Mouse (Mus musculus) forebrain, embryonic 10.5 days (tissue): Measurements from ENCODE around the gene Hspe1. TPM values are rescaled to one million over a fixed set of nuclear protein-coding genes. Genes with fewer than 3 reads are reported as not detected.
A peak's percentile ranks its signal among the peaks of the same experiment; 100 is the strongest.
"Not testable (repeated sequence)": the region's sequence is repeated elsewhere in the genome, so short reads cannot be mapped to it uniquely, and the experiment has no call there.

Experiments
- DNase-seq: peaks from one replicate; pipeline ENCODE4 v3.0.0-alpha.2; 2017; ENCODE audit warnings: low spot score; ENCODE audit errors: extremely low spot score
- H3K27ac ChIP-seq: fragments of 300-500 bp; sonication (generic); 2 replicates; pipeline ENCODE4 v1.5.1; 2016; ENCODE audit warnings: mild to moderate bottlenecking
- H3K27me3 ChIP-seq: fragments of 300-500 bp; sonication (generic); 2 replicates; pipeline ENCODE4 v1.6.1; 2016; ENCODE audit warnings: mild to moderate bottlenecking; ENCODE audit not compliant: poor library complexity, severe bottlenecking
- H3K36me3 ChIP-seq: fragments of 300-500 bp; sonication (generic); replicated peaks from 2 replicates; pipeline ENCODE4 v1.6.1; 2016; ENCODE audit warnings: mild to moderate bottlenecking, moderate library complexity
- H3K4me1 ChIP-seq: fragments of 300-500 bp; sonication (generic); 2 replicates; pipeline ENCODE4 v1.6.1; 2016
- H3K4me3 ChIP-seq: fragments of 300-500 bp; sonication (generic); 2 replicates; pipeline ENCODE4 v1.5.1; 2016; ENCODE audit warnings: mild to moderate bottlenecking, moderate library complexity
- H3K9me3 ChIP-seq: fragments of 300-500 bp; sonication (generic); 2 replicates; pipeline ENCODE4 v1.6.1; 2016; ENCODE audit warnings: mild to moderate bottlenecking, moderate library complexity
- WGBS: fragments of 180-500 bp; shearing (Covaris S2); methylation state at CpG from one replicate; pipeline ENCODE4 v1.1.7; 2016; 5-methylcytosine and 5-hydroxymethylcytosine counted together
- polyA plus RNA-seq: library from polyadenylated mRNA; unstranded; fragments of >200 nt; fragmentation: Nextera tagmentation; extraction: Ambion mirVana; gene quantifications from 2 replicates; pipeline ENCODE4 v1.2.1, GENCODE M21; 2016

Gene Hspe1
- polyA plus RNA-seq: 671 and 693 TPM in 2 replicates

DNA sequence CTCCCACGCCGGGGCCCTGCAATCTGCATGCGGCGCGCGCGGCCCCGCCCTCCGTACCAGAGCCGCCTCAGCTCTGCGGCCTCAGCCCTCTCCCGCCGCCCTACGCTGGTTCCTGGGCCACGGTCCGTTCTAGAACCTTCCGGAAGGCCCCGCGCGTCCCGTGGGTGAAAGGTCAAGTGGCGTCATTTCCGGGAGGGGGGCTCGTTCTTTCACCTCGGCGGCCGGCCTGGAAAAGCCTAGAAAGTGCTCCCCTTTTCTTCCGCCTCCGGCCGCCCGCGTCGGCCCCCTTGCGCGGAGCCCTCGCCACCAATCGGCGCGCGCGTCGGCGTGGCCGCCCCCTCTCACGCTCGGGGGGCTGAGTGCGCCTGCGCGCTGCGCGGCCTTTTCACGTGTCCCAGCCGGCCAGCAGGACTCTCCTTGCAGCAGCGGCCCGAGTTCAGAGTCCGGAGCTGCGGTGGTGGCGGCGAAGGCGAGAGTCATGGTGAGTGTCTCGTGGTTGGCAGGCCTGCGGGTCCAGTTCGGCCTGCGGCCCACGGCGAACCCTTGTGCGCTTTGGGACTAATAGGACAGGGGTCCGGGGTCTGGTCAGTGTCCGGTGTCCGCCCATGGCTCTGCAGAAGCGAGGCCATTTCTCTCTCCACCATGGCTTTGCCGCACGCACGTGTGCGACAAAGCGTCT, at the start of gene Hspe1, which contains the start of gene Hspd1:
Gene Hspe1, plus strand, starts transcription at position 201 of the 679 bp plus-strand sequence.
Gene Hspd1, minus strand, starts transcription at position 312 of the 679 bp plus-strand sequence.
- H3K9me3 ChIP-seq: no peaks in the 10 kb centered on the region
- H3K36me3 ChIP-seq: peaks cover 70% of the 10 kb centered on the region
- H3K27me3 ChIP-seq: no peaks in the 10 kb centered on the region
- DNase-seq: peak; percentile 100
- H3K27ac ChIP-seq: peak within 1 kb of the TSS; percentile 96
- peaks cover 53% of the 10 kb centered on the region for H3K4me1 ChIP-seq
- peak within 1 kb of the TSS; percentile 93 for H3K4me3 ChIP-seq
- WGBS: under 1% methylated on average over 74 of the region's 76 CpGs

DNA sequence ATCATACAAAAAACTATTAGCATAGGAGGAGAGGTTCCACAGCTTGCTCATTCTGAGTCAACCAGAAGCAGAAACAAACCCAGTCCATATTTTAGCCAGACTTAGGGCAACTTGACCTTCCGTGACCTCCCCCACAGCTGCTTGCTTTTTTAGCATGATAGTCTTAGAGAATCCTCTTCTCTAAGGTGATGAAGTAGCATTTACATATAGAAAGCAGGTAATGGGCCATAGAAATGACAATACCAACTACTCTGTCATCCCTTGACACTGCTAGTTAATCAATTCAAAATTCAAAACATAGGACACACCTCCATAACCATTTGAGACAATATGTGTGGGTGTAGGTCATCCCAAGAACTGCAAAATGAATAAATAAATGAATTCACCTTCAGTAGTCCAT, 48.0 kb upstream of the Hspe1 start:
- WGBS: 85% methylated on average over 1 of the region's 1 CpGs

DNA sequence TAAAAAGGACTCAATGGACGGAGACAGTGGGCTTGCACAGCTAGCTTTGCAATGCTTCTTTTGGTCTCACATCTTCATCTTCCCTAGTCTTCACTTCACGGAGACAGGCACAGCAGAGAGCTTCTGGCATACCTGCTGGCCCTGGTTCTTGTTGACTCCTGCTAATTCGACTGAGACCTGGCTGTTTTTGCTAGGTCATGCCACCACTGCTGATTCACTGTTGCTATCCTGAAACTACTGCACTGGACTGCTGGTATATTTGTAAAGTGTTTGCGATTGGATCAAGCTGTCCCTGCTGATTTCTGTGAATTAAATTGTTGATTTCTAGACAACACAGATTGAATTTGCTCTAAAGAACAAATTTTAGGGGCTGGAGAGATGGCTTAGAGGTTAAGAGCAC, 46.2 kb upstream of the Hspe1 start:
- no peak for DNase-seq
- Histone ChIP-seq H3K9me3 (peaks cover 18% of the 10 kb centered on the region), H3K36me3 (no peaks in the 10 kb centered on the region), H3K27me3 (no peaks in the 10 kb centered on the region), H3K27ac (no peak overlapping the region), H3K4me3 (no peak overlapping the region), H3K4me1 (no peaks in the 10 kb centered on the region)
- whole genome bisulfite sequencing: 88% methylated on average over 4 of the region's 4 CpGs

More for the DNA sequence above, 48.0 kb upstream of the Hspe1 start:
- Histone ChIP-seq H3K27me3 (no peaks in the 10 kb centered on the region), H3K36me3 (no peaks in the 10 kb centered on the region), H3K27ac (no peak overlapping the region), H3K4me1 (no peaks in the 10 kb centered on the region), H3K4me3 (no peak overlapping the region), H3K9me3 (peaks cover 18% of the 10 kb centered on the region)
- DNase-seq: no peak

DNA sequence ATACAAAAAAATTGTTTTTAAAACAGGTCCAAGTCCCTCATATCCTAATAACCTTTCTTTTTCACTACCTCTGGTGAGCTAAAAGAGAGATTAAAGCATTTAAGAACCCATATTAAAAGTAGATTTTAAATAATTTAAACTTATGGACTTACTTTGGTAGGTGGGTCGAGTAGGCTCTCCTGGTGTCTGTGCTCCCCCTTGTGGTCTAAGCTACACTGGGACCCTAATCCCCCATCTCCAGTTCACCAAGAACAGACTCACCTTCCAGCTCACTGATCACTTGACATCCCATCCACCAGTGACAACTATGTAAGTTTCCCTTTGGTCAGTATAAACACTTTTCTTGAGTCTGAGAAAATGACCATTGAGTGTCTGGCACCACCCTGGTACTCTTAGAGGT, 45.7 kb upstream of the Hspe1 start:
- 62% methylated on average over 1 of the region's 1 CpGs for WGBS
- Histone ChIP-seq H3K4me1 (no peaks in the 10 kb centered on the region), H3K27me3 (no peaks in the 10 kb centered on the region), H3K9me3 (peaks cover 18% of the 10 kb centered on the region), H3K4me3 (no peak overlapping the region), H3K27ac (no peak overlapping the region), H3K36me3 (no peaks in the 10 kb centered on the region)
- DNase-seq: no peak

DNA sequence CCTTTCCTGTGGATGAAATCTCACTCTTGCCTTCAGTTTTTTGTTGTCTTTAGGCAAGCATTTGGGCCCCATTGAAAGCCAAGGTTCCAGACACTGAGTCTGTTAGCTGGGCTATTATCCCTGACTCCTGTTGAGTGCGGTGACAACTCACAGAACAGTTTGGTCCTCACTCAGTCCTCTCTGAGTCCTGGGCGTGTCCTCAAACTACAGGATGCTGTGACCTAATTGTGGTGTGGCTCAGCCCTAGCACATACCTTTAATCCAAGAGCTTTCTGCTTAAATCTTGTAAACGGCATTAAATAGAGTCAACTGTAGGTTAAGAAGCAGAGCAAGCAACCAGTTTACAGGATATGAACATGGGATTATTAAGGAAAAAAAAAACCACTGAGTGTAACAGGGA, 44.8 kb upstream of the Hspe1 start:
- Histone ChIP-seq H3K27ac (no peak overlapping the region), H3K36me3 (no peaks in the 10 kb centered on the region), H3K9me3 (peaks cover 18% of the 10 kb centered on the region), H3K4me3 (no peak overlapping the region), H3K27me3 (no peaks in the 10 kb centered on the region), H3K4me1 (no peaks in the 10 kb centered on the region)
- DNase-seq: no peak
- 85% methylated on average over 3 of the region's 3 CpGs for WGBS

DNA sequence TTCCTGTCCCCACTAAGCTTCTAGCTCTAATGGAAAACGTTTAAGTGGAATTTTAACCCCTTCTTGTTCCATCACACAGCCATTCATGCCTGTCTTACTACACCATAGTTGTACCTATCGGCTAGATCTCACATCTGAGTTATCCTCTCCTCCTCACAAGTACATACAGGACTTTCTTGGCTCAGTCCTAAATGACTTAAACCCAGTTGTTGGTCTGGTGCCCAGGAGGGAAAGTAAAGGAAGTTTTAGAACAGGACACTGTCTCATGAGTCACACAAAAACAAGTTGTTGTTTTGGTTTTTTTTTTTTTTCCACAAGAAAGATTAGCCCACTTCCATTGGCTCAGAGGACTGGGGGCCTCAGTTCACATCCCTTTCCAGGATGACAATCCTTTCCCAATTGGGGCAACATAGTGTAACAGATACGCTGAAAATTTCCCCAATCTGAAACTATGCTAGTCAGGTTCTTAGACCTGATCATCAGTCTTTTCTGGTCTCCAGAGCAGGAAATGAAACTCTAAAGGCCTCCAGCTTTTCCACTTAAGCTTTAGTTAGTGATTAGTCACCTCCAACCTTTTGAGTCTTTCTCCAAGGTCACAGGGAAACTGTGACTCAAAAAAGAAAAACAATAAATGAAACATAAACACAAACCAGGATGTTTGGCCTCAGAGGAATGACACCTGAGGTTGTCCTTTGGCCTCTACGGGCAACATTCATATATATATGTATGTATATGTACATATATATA, 38.9 kb upstream of the Hspe1 start:
- Histone ChIP-seq H3K4me1 (peaks cover 14% of the 10 kb centered on the region), H3K36me3 (no peaks in the 10 kb centered on the region), H3K27ac (no peak overlapping the region), H3K9me3 (0 out of 2 replicates have a peak, but pooled peaks cover 3% of the 10 kb centered on the region), H3K27me3 (peaks cover 8% of the 10 kb centered on the region; the same call in 1 of the 2 replicates), H3K4me3 (no peak overlapping the region)
- WGBS: 66% methylated on average over 4 of the region's 4 CpGs
- no peak for DNase-seq

DNA sequence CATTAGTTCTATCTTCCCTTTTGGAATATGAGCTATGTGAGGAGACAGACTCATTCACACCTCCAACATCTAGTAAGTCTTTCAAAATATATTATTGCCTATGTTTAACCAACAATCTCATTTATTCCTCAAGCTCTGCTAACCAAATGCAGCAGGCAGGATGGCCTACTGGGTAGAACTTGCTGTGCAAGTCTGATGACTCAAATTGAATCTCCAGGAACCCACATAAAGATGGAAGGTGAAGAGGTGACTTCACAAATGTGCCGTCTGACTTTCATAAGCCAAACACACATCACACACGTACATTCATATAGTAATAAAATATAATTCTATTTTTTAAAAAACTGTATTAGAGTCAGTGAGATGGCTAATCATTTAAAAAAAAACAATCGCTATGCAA, 36.3 kb upstream of the Hspe1 start:
- Histone ChIP-seq H3K27ac (no peak overlapping the region), H3K4me1 (peaks cover 14% of the 10 kb centered on the region), H3K9me3 (0 out of 2 replicates have a peak, but pooled peaks cover 3% of the 10 kb centered on the region), H3K36me3 (peaks cover 13% of the 10 kb centered on the region), H3K4me3 (peak overlapping the region; percentile 86), H3K27me3 (peaks cover 8% of the 10 kb centered on the region; the same call in 1 of the 2 replicates)
- DNase-seq: no peak
- 73% methylated on average over 3 of the region's 3 CpGs for WGBS

DNA sequence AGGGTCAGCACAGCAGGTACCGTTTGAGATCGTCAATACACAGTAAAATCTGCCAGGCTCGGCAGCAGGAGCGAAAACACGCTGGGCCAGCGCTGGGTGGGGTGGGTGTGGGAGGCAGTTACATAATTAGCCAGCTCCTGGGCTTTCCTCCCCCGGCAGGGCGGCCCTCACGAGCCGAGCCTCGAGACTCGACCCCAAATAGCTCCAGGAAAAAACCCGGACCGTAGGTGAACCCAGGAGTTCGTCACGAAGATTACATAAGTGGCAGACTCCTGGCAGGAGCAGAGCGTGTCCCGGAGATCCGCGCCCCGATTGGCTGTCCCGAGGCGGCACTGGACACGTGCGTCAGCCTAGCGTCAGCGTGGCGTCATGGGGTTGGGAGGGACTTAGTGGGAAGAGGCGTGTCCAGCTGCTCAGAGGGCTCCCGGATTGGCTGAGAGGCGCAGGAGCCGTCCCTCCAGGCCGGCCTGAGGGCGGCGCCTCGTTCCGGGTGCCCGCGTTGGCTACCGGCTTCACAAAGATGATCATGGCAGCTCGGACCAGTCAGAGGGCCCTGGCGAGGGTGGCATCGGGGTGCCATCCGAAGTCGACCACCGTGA, 35.5 kb upstream of the Hspe1 start, which contains the start of gene Coq10b:
Gene Coq10b, plus strand, starts transcription at position 416 of the 599 bp plus-strand sequence.
- Histone ChIP-seq H3K4me1 (peaks cover 14% of the 10 kb centered on the region), H3K36me3 (peaks cover 18% of the 10 kb centered on the region), H3K4me3 (peak within 1 kb of the TSS; percentile 86), H3K27ac (peak within 1 kb of the TSS; percentile 90), H3K27me3 (peaks cover 8% of the 10 kb centered on the region; the same call in 1 of the 2 replicates), H3K9me3 (0 out of 2 replicates have a peak, but pooled peaks cover 3% of the 10 kb centered on the region)
- DNase-seq: peak; percentile 99
- under 1% methylated on average over 46 of the region's 46 CpGs for WGBS

DNA sequence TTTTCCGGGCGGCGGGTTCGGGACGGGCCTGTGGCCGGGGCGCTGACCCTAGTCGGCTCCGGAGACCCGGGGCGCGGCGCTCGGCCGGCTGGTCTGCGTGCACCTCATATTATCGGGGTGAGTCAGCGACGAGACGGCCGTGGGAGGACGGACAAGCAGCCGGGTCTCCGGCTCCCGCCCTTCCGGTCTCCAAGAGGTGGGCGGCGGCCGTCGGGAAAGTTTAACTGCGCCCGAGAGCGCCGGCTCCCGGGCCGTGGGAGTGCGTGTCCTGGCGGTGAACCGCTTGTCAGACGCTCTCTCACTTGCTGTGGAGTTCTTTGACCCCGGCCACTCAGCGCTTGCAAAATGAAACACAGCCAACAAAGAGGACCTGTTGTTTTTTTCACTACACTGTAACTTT, 34.9 kb upstream of the Hspe1 start:
- Histone ChIP-seq H3K4me1 (peaks cover 14% of the 10 kb centered on the region), H3K27ac (peak overlapping the region; percentile 90), H3K27me3 (peaks cover 8% of the 10 kb centered on the region; the same call in 1 of the 2 replicates), H3K36me3 (peaks cover 18% of the 10 kb centered on the region), H3K4me3 (peak overlapping the region; percentile 86), H3K9me3 (0 out of 2 replicates have a peak, but pooled peaks cover 3% of the 10 kb centered on the region)
- DNase-seq: no peak
- WGBS: under 1% methylated on average over 42 of the region's 42 CpGs

DNA sequence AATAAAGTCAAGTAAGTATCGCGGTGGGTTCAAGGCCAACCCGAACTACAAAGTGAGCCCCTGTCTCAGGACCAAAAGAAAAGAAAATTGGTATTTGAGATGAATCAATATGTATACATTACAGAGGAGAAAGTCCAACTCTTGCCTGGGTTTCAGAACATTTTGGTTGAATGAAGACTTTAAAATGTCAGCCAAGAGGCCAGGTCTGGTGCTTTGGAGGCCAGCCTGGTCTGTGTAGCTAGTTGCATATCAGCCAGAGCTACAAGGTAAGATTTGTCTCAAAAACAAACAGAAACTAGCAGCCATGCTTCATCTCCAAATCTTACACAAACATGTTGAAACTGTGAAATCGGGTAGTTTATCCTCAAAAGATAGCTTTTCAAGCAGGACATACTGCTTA, 34.3 kb upstream of the Hspe1 start:
- Histone ChIP-seq H3K9me3 (0 out of 2 replicates have a peak, but pooled peaks cover 3% of the 10 kb centered on the region), H3K4me3 (peak overlapping the region; percentile 86), H3K27me3 (peaks cover 8% of the 10 kb centered on the region; the same call in 1 of the 2 replicates), H3K27ac (no peak overlapping the region), H3K4me1 (peaks cover 14% of the 10 kb centered on the region), H3K36me3 (peaks cover 19% of the 10 kb centered on the region)
- DNase-seq: no peak
- WGBS: 80% methylated on average over 4 of the region's 4 CpGs

DNA sequence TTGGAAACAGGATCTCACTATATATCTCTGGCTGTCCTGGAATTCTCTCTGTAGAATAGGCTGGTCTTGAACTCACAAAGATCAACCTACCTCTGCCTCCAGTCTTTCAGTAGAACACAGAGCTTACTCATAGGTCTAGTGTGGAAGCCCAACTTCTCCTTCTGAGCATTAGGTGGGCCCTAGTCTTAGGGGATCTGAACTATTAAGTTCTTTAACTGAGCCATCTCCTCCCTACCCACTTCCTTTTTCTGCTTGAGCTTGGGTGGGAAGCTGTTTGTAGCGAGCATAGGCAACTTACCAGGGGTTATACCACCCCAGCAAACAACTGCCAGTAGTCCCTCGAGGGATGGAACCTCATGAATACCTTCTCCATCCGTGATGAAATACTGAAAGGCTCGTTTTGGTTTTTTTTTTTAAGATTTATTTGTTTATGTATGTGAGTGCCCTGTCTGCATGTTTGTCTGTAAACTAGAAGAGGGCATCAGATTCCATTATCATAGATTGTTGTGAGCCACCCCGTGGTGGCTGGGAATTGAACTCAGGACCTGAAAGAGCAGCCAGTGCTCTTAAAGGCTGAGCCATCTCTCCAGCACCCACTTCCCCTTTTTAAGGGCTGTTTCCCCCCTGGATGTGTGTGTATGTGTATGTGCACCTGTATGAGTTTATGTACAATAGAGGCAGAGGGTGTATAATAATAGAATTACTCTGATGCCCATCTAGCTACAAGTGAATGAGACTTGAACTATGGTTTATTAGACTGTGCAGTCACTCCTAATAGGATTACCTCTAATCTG, 32.4 kb upstream of the Hspe1 start:
- WGBS: 86% methylated on average over 5 of the region's 5 CpGs
- no peak overlapping the region for H3K27ac ChIP-seq
- H3K27me3 ChIP-seq: peaks cover 8% of the 10 kb centered on the region; the same call in 1 of the 2 replicates
- H3K36me3 ChIP-seq: peaks cover 20% of the 10 kb centered on the region
- no peak overlapping the region for H3K4me3 ChIP-seq
- H3K9me3 ChIP-seq: no peaks in the 10 kb centered on the region
- no peak for DNase-seq
- H3K4me1 ChIP-seq: peaks cover 14% of the 10 kb centered on the region

DNA sequence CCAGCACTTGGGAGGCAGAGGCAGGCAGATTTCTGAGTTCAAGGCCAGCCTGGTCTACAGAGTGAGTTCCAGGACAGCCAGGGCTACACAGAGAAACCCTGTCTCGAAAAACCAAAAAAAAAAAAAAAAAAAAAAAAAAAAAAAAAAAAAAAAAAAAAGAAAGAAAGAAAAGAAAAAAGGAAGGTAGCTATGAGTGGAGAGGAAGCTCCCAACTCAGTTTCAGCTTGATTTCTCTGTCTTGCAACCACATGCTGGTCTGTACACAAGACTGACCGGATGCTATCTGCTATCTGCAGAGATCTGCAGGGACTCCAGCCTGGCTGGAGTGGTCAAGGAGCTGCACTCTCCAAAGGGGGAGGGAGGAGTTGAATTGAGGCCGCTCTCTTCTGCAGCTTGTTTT, 29.5 kb upstream of the Hspe1 start:
- WGBS: 89% methylated on average over 2 of the region's 3 CpGs
- H3K36me3 ChIP-seq: peaks cover 34% of the 10 kb centered on the region
- not testable (repeated sequence) for H3K4me1 ChIP-seq, H3K27me3 ChIP-seq, H3K27ac ChIP-seq, H3K4me3 ChIP-seq, DNase-seq, H3K9me3 ChIP-seq
